Mouse (Mus musculus): ENCODE data around the gene Six2.

- TF ChIP-seq POLR2A (IDR thresholded peaks at IDR 0.05; ENCODE audit: control insufficient read depth, extremely low read depth, insufficient read depth, low read length, poor library complexity) (no peak), CTCF (IDR thresholded peaks at IDR 0.05; ENCODE audit: borderline replicate concordance, control insufficient read depth, extremely low read depth, insufficient read depth, low read length, poor library complexity) (no peak)
These were observed 42.8 kb downstream of the Six2 start for GRCm38 (mm10) chr17:85645312-85645711.
